Mouse (Mus musculus) kidney, adult 2 months (tissue): ENCODE data around the gene Xrra1. TPM values are rescaled to one million over a fixed set of nuclear protein-coding genes. Genes with fewer than 3 reads are reported as not detected.
A peak's percentile ranks its signal among the peaks of the same experiment; 100 is the strongest.

Experiments
- DNase-seq: peaks from one replicate; pipeline ENCODE4 v3.0.0; 2021
- H3K27ac ChIP-seq: fragments of 200-500 bp; 2 replicates; pipeline ENCODE4 v1.5.1; 2012; ENCODE audit warnings: low read depth, low read length, control low read depth, inconsistent platforms; ENCODE audit not compliant: insufficient read depth
- H3K27me3 ChIP-seq: fragments of 200-500 bp; replicated peaks from 2 replicates; pipeline ENCODE4 v1.6.1; 2012; ENCODE audit warnings: mild to moderate bottlenecking, moderate library complexity, low read length, inconsistent platforms; ENCODE audit not compliant: control insufficient read depth, insufficient read depth
- H3K36me3 ChIP-seq: fragments of 200-500 bp; 2 replicates; pipeline ENCODE4 v1.6.1; 2012; ENCODE audit warnings: mild to moderate bottlenecking, moderate library complexity, low read length, inconsistent platforms; ENCODE audit not compliant: control insufficient read depth, insufficient read depth
- H3K4me1 ChIP-seq: fragments of 200-500 bp; 2 replicates; pipeline ENCODE4 v1.6.1; 2011; ENCODE audit warnings: low read length; ENCODE audit not compliant: control insufficient read depth, insufficient read depth
- H3K4me3 ChIP-seq: fragments of 200-500 bp; 2 replicates; pipeline ENCODE4 v1.5.1; 2011; ENCODE audit warnings: mild to moderate bottlenecking, low read depth, low read length, control low read depth; ENCODE audit not compliant: insufficient read depth
- CTCF ChIP-seq: fragments of 200-500 bp; conservative IDR thresholded peaks from 2 replicates; pipeline ENCODE4 v1.5.1; 2011; ENCODE audit warnings: low read depth, mild to moderate bottlenecking, control low read depth, low read length, moderate library complexity, mixed read lengths; ENCODE audit not compliant: insufficient read depth, insufficient read length
- POLR2A ChIP-seq: fragments of 200-500 bp; IDR thresholded peaks from one replicate; pipeline ENCODE4 v1.6.1; 2011; ENCODE audit warnings: low read depth, low read length, control low read depth
- WGBS: fragments of 180-500 bp; shearing (Covaris S2); methylation state at CpG from one replicate; pipeline ENCODE4 v1.1.7; 2018; 5-methylcytosine and 5-hydroxymethylcytosine counted together
- polyA plus RNA-seq: library from polyadenylated mRNA; depleted of rRNA; stranded (reverse); fragments of >200 nt; gene quantifications from 2 replicates; pipeline ENCODE4 v1.2.3, GENCODE M21; 2012; rRNA removed

The Xrra1 gene
- polyA plus RNA-seq, 1 experiment, result 0.22 TPM

GRCm38 (mm10) chr7:99961518-99961917, 102.6 kb downstream of the Xrra1 start:
- no peak for TF ChIP-seq CTCF
- no peak for TF ChIP-seq POLR2A
- no peak for DNase-seq
- Histone ChIP-seq H3K36me3 (no peaks in the 10 kb centered on the region), H3K4me1 (peaks cover 50% of the 10 kb centered on the region), H3K27me3 (no peaks in the 10 kb centered on the region), H3K4me3 (no peak overlapping the region), H3K27ac (no peak overlapping the region; the same call in 1 of the 2 replicates)
- 77% methylated on average over 2 of the region's 2 CpGs for WGBS

- peak overlapping the region; percentile 88 for H3K27ac ChIP-seq
Measured at GRCm38 (mm10) chr7:99962536-99963236, 103.8 kb downstream of the Xrra1 start.

GRCm38 (mm10) chr7:99963237-99963860, 104.4 kb downstream of the Xrra1 start:
- H3K4me1 ChIP-seq, result peaks cover 49% of the 10 kb centered on the region
- WGBS, result 39% methylated on average over 3 of the region's 3 CpGs
- H3K4me3 ChIP-seq, result no peak overlapping the region; the same call in 1 of the 2 replicates
- no peaks in the 10 kb centered on the region for H3K27me3 ChIP-seq
- H3K36me3 ChIP-seq, result no peaks in the 10 kb centered on the region
- no peak for DNase-seq
- peak overlapping the region; percentile 88 for H3K27ac ChIP-seq
- TF ChIP-seq POLR2A, result no peak
- TF ChIP-seq CTCF, result no peak

More at GRCm38 (mm10) chr7:99962536-99963236, 103.8 kb downstream of the Xrra1 start:
- no peak for TF ChIP-seq POLR2A
- TF ChIP-seq CTCF, result no peak
- DNase-seq, result peak; percentile 79
- no peak overlapping the region for H3K4me3 ChIP-seq
- no peaks in the 10 kb centered on the region for H3K27me3 ChIP-seq
- H3K4me1 ChIP-seq, result peaks cover 47% of the 10 kb centered on the region
- no peaks in the 10 kb centered on the region for H3K36me3 ChIP-seq
- 25% methylated on average over 8 of the region's 8 CpGs for WGBS

- Histone ChIP-seq H3K4me1 (peaks cover 55% of the 10 kb centered on the region), H3K27ac (peak overlapping the region; percentile 27), H3K27me3 (no peaks in the 10 kb centered on the region), H3K4me3 (peak overlapping the region; percentile 11; the same call in 1 of the 2 replicates), H3K36me3 (no peaks in the 10 kb centered on the region)
- 25% methylated on average over 9 of the region's 9 CpGs for WGBS
- DNase-seq, result peak; percentile 73
- TF ChIP-seq CTCF (no peak), POLR2A (no peak)
Measured at GRCm38 (mm10) chr7:99965020-99965841, 106.3 kb downstream of the Xrra1 start.

- H3K4me1 ChIP-seq, result peaks cover 54% of the 10 kb centered on the region
Measured at GRCm38 (mm10) chr7:99966011-99966721, 107.2 kb downstream of the Xrra1 start.

More at GRCm38 (mm10) chr7:99966011-99966721, 107.2 kb downstream of the Xrra1 start:
- no peak overlapping the region for H3K27ac ChIP-seq
- DNase-seq, result no peak
- H3K27me3 ChIP-seq, result no peaks in the 10 kb centered on the region
- 48% methylated on average over 9 of the region's 9 CpGs for WGBS
- no peaks in the 10 kb centered on the region for H3K36me3 ChIP-seq
- TF ChIP-seq CTCF, result no peak
- no peak for TF ChIP-seq POLR2A
- no peak overlapping the region for H3K4me3 ChIP-seq

Other genes with a start within 250 kb of the Xrra1 start
- gene Tpbgl, start 232.0 kb upstream of the Xrra1 start, polyA plus RNA-seq, result 3.8 and 4.0 TPM in 2 replicates
- 28.4 and 35.0 TPM in 2 replicates for gene Slco2b1, start 147.8 kb upstream of the Xrra1 start, polyA plus RNA-seq
- gene Olfr520, start 128.8 kb upstream of the Xrra1 start, polyA plus RNA-seq, result not detected in 2 replicates
- gene Olfr521, start 95.6 kb upstream of the Xrra1 start, polyA plus RNA-seq, result not detected in 2 replicates
- 1.9 and 2.2 TPM in 2 replicates for gene Neu3, start 30.7 kb upstream of the Xrra1 start, polyA plus RNA-seq
- gene Spcs2, start 4.3 kb downstream of the Xrra1 start, polyA plus RNA-seq, result 26.8 and 39.7 TPM in 2 replicates
- gene Rnf169, start 121.3 kb downstream of the Xrra1 start, polyA plus RNA-seq, result 5.6 and 5.7 TPM in 2 replicates
- 0.23 and 0.36 TPM in 2 replicates for gene Chrdl2, start 147.1 kb downstream of the Xrra1 start, polyA plus RNA-seq